Mouse (Mus musculus) olfactory bulb, adult 2 months (tissue): ENCODE measurements at regions not wholly inside any gene's neighbourhood (a gene's known extent, or its start where the extent isn't known, plus 50 kb on each side); places are given as distances from the start of the nearest gene placed in this dataset.

Experiments used
- H3K27ac ChIP-seq: fragments of 200-500 bp; 2 replicates; pipeline ENCODE4 v1.5.1; 2012; ENCODE audit warnings: low read depth, low read length; ENCODE audit not compliant: insufficient read depth
- H3K4me1 ChIP-seq: fragments of 200-500 bp; 2 replicates; pipeline ENCODE4 v1.6.1; 2012; ENCODE audit warnings: low read length; ENCODE audit not compliant: control insufficient read depth, insufficient read depth
- H3K4me3 ChIP-seq: fragments of 200-500 bp; 2 replicates; pipeline ENCODE4 v1.5.1; 2012; ENCODE audit warnings: mild to moderate bottlenecking, low read depth, low read length, moderate library complexity; ENCODE audit not compliant: insufficient read depth
- CTCF ChIP-seq: fragments of 200-500 bp; IDR thresholded peaks from 2 replicates; pipeline ENCODE4 v1.5.1; 2012; ENCODE audit warnings: low read depth, mild to moderate bottlenecking, low read length, moderate library complexity; ENCODE audit not compliant: insufficient read depth
- POLR2A ChIP-seq: fragments of 200-500 bp; IDR thresholded peaks from 2 replicates; pipeline ENCODE4 v1.6.1; 2012; ENCODE audit warnings: mild to moderate bottlenecking, low read depth, low read length, moderate library complexity; ENCODE audit not compliant: insufficient read depth
- WGBS: fragments of 180-500 bp; shearing (Covaris S2); methylation state at CpG from one replicate; pipeline ENCODE4 v1.1.7; 2018; 5-methylcytosine and 5-hydroxymethylcytosine counted together

- Histone ChIP-seq H3K4me1 (peaks cover 7% of the 10 kb centered on the region), H3K27ac (no peak overlapping the region), H3K4me3 (no peak overlapping the region)
- TF ChIP-seq POLR2A (no peak), CTCF (no peak)
- WGBS = 82% methylated on average over 3 of the region's 3 CpGs
Observed at GRCm38 (mm10) chr11:19849844-19850420, 74.2 kb upstream of the Spred2 start.

DNA sequence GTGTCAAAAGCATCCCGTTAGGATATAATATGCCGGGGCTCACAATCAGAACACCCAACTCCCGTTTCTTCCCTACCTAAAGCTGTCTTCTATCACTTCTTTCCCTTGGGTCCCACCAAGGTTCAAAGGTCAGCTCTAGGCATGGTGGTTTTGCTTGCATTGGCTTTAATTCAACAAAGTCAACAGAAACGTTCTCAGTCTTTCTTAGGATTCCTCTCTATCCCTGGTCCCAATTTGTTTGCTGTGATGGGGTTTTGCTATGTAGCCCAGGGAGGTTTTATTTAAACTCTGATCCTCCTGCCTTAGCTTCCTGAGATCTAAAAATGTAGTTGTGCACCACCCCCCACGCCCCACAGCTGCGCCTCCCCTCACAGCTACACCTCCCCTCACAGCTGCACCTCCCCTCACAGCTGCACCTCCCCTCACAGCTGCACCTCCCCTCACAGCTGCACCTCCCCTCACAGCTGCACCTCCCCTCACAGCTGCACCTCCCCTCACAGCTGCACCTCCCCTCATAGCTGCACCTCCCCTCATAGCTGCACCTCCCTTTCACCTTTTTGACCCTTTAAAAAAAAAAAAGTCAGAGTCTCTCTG lies 73.1 kb upstream of the Spred2 start:
- H3K4me3 ChIP-seq = no peak overlapping the region
- WGBS = 69% methylated on average over 6 of the region's 6 CpGs
- no peak overlapping the region for H3K27ac ChIP-seq
- TF ChIP-seq CTCF (no peak), POLR2A (no peak)
- peaks cover 7% of the 10 kb centered on the region for H3K4me1 ChIP-seq

DNA sequence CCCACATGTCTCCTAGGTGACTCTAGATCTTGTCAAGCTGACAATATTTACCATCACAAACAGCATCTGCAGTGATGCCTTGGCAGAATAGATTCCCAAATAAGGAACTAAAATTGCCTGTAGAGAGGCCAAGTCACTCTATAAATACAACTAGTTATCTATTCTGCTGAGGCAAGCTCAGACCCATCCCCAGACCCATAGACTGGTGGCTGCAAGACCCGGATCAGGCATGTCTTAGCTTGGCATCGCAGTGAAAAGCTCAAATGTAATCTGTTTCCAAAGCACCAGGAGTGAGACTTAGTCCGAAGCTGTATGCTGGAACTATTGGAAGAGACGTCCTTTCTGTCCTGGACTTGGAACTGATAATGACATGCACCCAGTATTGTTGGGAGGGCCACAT lies 62.6 kb upstream of the Spred2 start:
- 85% methylated on average over 4 of the region's 4 CpGs for WGBS
- H3K4me1 ChIP-seq = no peaks in the 10 kb centered on the region
- H3K4me3 ChIP-seq = no peak overlapping the region

DNA sequence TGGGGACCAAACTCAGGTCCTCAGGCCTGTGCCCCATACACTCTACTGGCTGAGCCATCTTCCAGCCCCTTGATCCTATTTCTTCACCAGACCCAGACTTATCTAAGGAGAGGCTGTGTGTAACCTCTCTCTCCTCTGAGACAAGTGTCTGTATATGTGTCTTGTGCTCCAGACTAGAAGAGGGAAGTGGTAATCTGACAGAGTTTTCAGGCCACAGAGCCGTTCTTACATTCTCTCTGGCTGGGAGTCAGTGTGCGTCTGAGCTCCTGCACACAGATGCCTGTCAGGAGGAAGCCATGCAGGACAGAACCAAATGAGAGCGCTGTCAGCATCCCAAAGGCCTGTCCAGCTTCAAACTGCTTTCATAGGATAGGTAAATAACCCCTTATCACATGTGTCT lies 60.8 kb upstream of the Spred2 start:
- Histone ChIP-seq H3K4me1 (no peaks in the 10 kb centered on the region), H3K27ac (no peak overlapping the region), H3K4me3 (no peak overlapping the region)
- 90% methylated on average over 3 of the region's 3 CpGs for WGBS
- TF ChIP-seq POLR2A = no peak
- TF ChIP-seq CTCF = no peak

More for the DNA sequence above, 62.6 kb upstream of the Spred2 start:
- no peak for TF ChIP-seq CTCF
- no peak overlapping the region for H3K27ac ChIP-seq

GRCm38 (mm10) chr11:19866262-19866661 lies 57.9 kb upstream of the Spred2 start:
- no peak for TF ChIP-seq POLR2A
- Histone ChIP-seq H3K4me3 (no peak overlapping the region), H3K4me1 (no peaks in the 10 kb centered on the region), H3K27ac (no peak overlapping the region)
- 37% methylated on average over 2 of the region's 2 CpGs for WGBS

DNA sequence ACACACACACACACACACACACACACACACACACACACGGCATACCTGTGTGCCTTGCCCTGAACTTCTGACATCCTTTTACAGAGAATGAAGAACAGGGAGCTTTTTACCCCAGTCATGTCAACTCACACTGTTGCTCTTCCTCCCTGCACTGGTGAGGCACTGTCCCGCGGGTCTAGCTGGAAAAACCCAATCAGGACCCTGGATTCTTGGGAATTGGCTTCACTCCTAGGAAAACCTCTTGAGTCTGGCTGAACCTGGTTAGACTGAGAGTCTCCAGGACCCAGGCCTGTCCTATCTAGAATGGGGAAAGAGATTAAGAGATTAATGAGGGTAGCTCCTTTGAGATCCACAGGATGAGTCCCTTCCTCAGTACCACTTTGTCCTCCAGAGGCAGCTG lies 54.5 kb upstream of the Spred2 start:
- Histone ChIP-seq H3K27ac (no peak overlapping the region), H3K4me3 (no peak overlapping the region), H3K4me1 (no peaks in the 10 kb centered on the region)
- TF ChIP-seq CTCF (no peak), POLR2A (no peak)
- 89% methylated on average over 3 of the region's 3 CpGs for whole genome bisulfite sequencing

GRCm38 (mm10) chr11:19870136-19870535 lies 54.0 kb upstream of the Spred2 start:
- WGBS = 78% methylated on average over 7 of the region's 7 CpGs
- TF ChIP-seq POLR2A (no peak), CTCF (no peak)
- H3K27ac ChIP-seq = no peak overlapping the region
- H3K4me3 ChIP-seq = no peak overlapping the region
- no peaks in the 10 kb centered on the region for H3K4me1 ChIP-seq

DNA sequence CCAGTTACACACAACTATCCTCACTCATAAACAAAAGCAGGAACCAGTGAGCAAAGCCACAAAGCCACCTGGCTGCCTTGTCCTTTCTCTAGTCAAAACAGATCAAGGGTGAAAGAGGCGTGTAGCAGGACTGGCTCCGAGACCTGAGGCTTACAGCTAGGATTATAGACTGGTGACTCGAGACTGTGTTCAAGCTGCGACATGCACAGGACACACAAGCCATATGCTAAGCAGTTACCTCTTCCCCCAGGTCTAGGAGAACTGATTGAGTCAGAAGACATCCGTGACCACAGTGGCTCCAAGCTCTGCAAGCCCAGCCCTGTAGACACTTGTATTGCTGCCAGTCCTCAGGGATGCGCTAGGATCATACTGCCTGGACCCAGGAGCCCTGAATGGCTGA lies 50.4 kb upstream of the Spred2 start:
- Histone ChIP-seq H3K4me3 (no peak overlapping the region), H3K4me1 (no peaks in the 10 kb centered on the region), H3K27ac (no peak overlapping the region)
- WGBS = 92% methylated on average over 6 of the region's 6 CpGs
- TF ChIP-seq POLR2A = no peak
- TF ChIP-seq CTCF = no peak
